Comparison of ENCODE assay signal across 26 mouse cellular contexts in genomic region chr9:67614068-67614727, GRCm38 (mm10). TPM values are rescaled to one million over a fixed set of nuclear protein-coding genes. Genes with fewer than 3 reads are reported as not detected.
DNase-seq lines count a peak whose midpoint lies in the region; ATAC-seq and TF ChIP-seq lines count a peak whose summit lies in the region.
"Had no signal": no experiment of that assay in that cellular context is flagged by ENCODE, and none has a peak within 500 bp of the region (broad histone marks: within the 10 kb centered on the region; RNA-seq: fewer than 3 reads in every experiment).

No protein-coding gene starts in this region.

- no peak overlapping the region for H3K4me3 ChIP-seq in kidney, postnatal 0 days (replicated peaks; ENCODE audit: low read depth, low read length)
- no peak overlapping the region for H3K4me3 ChIP-seq in midbrain, embryonic 11.5 days (ENCODE audit: low read depth, low read length)
- no peak overlapping the region for H3K4me3 ChIP-seq in midbrain, embryonic 16.5 days (ENCODE audit: low read depth, low read length)
- H3K4me3 ChIP-seq in limb, embryonic 10.5 days: no peak overlapping the region
- H3K4me3 ChIP-seq in forebrain, embryonic 16.5 days (replicated peaks; ENCODE audit: low read length): no peak overlapping the region
- H3K4me3 ChIP-seq: embryonic facial prominence, embryonic 15.5 days; erythroblast, embryonic 14.5 days; forebrain, embryonic 10.5 days; heart, embryonic 10.5 days; hindbrain, embryonic 13.5 days had no signal

- ATAC-seq in kidney, postnatal 0 days (replicated peaks; ENCODE audit: low FRiP score, low read depth): no peak
- ATAC-seq in midbrain, embryonic 11.5 days (ENCODE audit: low FRiP score): no peak
- no peak for ATAC-seq in midbrain, embryonic 16.5 days
- ATAC-seq in forebrain, embryonic 16.5 days: no peak
- ATAC-seq: activated CD4-positive, CD25-positive, alpha-beta regulatory T cell, adult 4 months; CD4-positive, CD25-positive, alpha-beta regulatory T cell, adult 4 months; forebrain, embryonic 14.5 days; hindbrain, postnatal 0 days had no signal

- DNase-seq in adrenal gland, postnatal 10 days: peak; percentile 27
- no peak for DNase-seq in adrenal gland, adult 18-20 months (ENCODE audit: low spot score in 2 of 2)
- no peak for DNase-seq in kidney, postnatal 0 days (ENCODE audit: low spot score)
- DNase-seq in kidney, postnatal 10 days: no peak
- DNase-seq in midbrain, embryonic 11.5 days (ENCODE audit: low spot score, missing footprints): peak; percentile 19
- DNase-seq in limb, embryonic 10.5 days (ENCODE audit: low spot score): no peak
- DNase-seq: adrenal gland, adult 8-10 months; B cell, adult 2 months; cerebellum, adult 2 months; cerebellum, postnatal 10 days; gastrocnemius, postnatal 10 days; heart, adult 18-20 months; heart, postnatal 10 days; heart, postnatal 4 days had no signal

- H3K27me3 ChIP-seq in kidney, postnatal 0 days (ENCODE audit: insufficient read depth, low read length): no peaks in the 10 kb centered on the region
- H3K27me3 ChIP-seq in midbrain, embryonic 11.5 days (ENCODE audit: control insufficient read depth, insufficient read depth, low read length): no peaks in the 10 kb centered on the region
- no peaks in the 10 kb centered on the region for H3K27me3 ChIP-seq in midbrain, embryonic 16.5 days (ENCODE audit: control insufficient read depth, insufficient read depth, low read depth, low read length)
- H3K27me3 ChIP-seq in limb, embryonic 10.5 days (ENCODE audit: low read depth, poor library complexity, severe bottlenecking): no peaks in the 10 kb centered on the region
- no peaks in the 10 kb centered on the region for H3K27me3 ChIP-seq in forebrain, embryonic 16.5 days (replicated peaks; ENCODE audit: control insufficient read depth, insufficient read depth, low read length)
- H3K27me3 ChIP-seq: embryonic facial prominence, embryonic 15.5 days; hindbrain, embryonic 13.5 days had no signal

- no peaks in the 10 kb centered on the region for H3K9me3 ChIP-seq in kidney, postnatal 0 days (replicated peaks; ENCODE audit: low read length)
- H3K9me3 ChIP-seq in midbrain, embryonic 11.5 days (ENCODE audit: control insufficient read depth, low read length): no peaks in the 10 kb centered on the region
- no peaks in the 10 kb centered on the region for H3K9me3 ChIP-seq in midbrain, embryonic 16.5 days (replicated peaks; ENCODE audit: control insufficient read depth, low read length, poor library complexity, severe bottlenecking)
- no peaks in the 10 kb centered on the region for H3K9me3 ChIP-seq in limb, embryonic 10.5 days (replicated peaks)
- H3K9me3 ChIP-seq in forebrain, embryonic 16.5 days (ENCODE audit: control insufficient read depth, low read length): no peaks in the 10 kb centered on the region
- H3K9me3 ChIP-seq: embryonic facial prominence, embryonic 15.5 days; forebrain, embryonic 10.5 days; heart, embryonic 10.5 days; hindbrain, embryonic 13.5 days had no signal

- H3K36me3 ChIP-seq in kidney, postnatal 0 days (ENCODE audit: insufficient read depth, low read length): no peaks in the 10 kb centered on the region
- H3K36me3 ChIP-seq in midbrain, embryonic 11.5 days (ENCODE audit: control insufficient read depth, insufficient read depth, low read length): no peaks in the 10 kb centered on the region
- no peaks in the 10 kb centered on the region for H3K36me3 ChIP-seq in midbrain, embryonic 16.5 days (ENCODE audit: control insufficient read depth, insufficient read depth, low read length)
- no peaks in the 10 kb centered on the region for H3K36me3 ChIP-seq in limb, embryonic 10.5 days
- no peaks in the 10 kb centered on the region for H3K36me3 ChIP-seq in forebrain, embryonic 16.5 days (ENCODE audit: control insufficient read depth, insufficient read depth)
- H3K36me3 ChIP-seq: embryonic facial prominence, embryonic 15.5 days; forebrain, embryonic 10.5 days; heart, embryonic 10.5 days; hindbrain, embryonic 13.5 days had no signal

- WGBS in kidney, postnatal 0 days: 76% methylated on average over 2 of the region's 2 CpGs
- 83% methylated on average over 2 of the region's 2 CpGs for WGBS in midbrain, embryonic 11.5 days
- WGBS in midbrain, embryonic 16.5 days: 91% methylated on average over 2 of the region's 2 CpGs
- WGBS in limb, embryonic 10.5 days: 47% methylated on average over 2 of the region's 2 CpGs
- 82% methylated on average over 2 of the region's 2 CpGs for WGBS in forebrain, embryonic 16.5 days

- H3K27ac ChIP-seq in kidney, postnatal 0 days: peak overlapping the region; percentile 25; the same call in 1 of the 2 replicates
- H3K27ac ChIP-seq in midbrain, embryonic 11.5 days (ENCODE audit: low read depth, low read length): no peak overlapping the region
- no peak overlapping the region for H3K27ac ChIP-seq in midbrain, embryonic 16.5 days (ENCODE audit: low read length)
- H3K27ac ChIP-seq in limb, embryonic 10.5 days: peak overlapping the region; percentile 57
- H3K27ac ChIP-seq in forebrain, embryonic 16.5 days (ENCODE audit: low read length): no peak overlapping the region
- H3K27ac ChIP-seq: embryonic facial prominence, embryonic 15.5 days; heart, embryonic 10.5 days; hindbrain, embryonic 13.5 days; hindbrain, postnatal 0 days had no signal

- 0 out of 2 replicates have a peak, but pooled peaks cover 3% of the 10 kb centered on the region for H3K4me1 ChIP-seq in kidney, postnatal 0 days (replicated peaks; ENCODE audit: insufficient read depth, low read length)
- H3K4me1 ChIP-seq in midbrain, embryonic 11.5 days (ENCODE audit: control insufficient read depth, insufficient read depth, low read length): no peaks in the 10 kb centered on the region; the same call in 1 of the 2 replicates
- peaks cover 5% of the 10 kb centered on the region; the same call in 1 of the 2 replicates for H3K4me1 ChIP-seq in midbrain, embryonic 16.5 days (ENCODE audit: control insufficient read depth, insufficient read depth, low read length)
- peaks cover 85% of the 10 kb centered on the region for H3K4me1 ChIP-seq in limb, embryonic 10.5 days
- peaks cover 2% of the 10 kb centered on the region; the same call in 1 of the 2 replicates for H3K4me1 ChIP-seq in forebrain, embryonic 16.5 days (replicated peaks; ENCODE audit: control insufficient read depth, insufficient read depth, low read length)

- no peak overlapping the region for H3K9ac ChIP-seq in kidney, postnatal 0 days (ENCODE audit: low read depth, low read length)
- no peak overlapping the region for H3K9ac ChIP-seq in midbrain, embryonic 11.5 days (ENCODE audit: low read length)
- H3K9ac ChIP-seq in midbrain, embryonic 16.5 days (ENCODE audit: low read depth, low read length): no peak overlapping the region
- H3K9ac ChIP-seq in forebrain, embryonic 16.5 days (replicated peaks; ENCODE audit: low read depth, low read length): no peak overlapping the region
- H3K9ac ChIP-seq: embryonic facial prominence, embryonic 15.5 days; hindbrain, embryonic 13.5 days had no signal

- H3K4me2 ChIP-seq in kidney, postnatal 0 days (ENCODE audit: low read length): no peak overlapping the region
- no peak overlapping the region for H3K4me2 ChIP-seq in midbrain, embryonic 11.5 days
- no peak overlapping the region for H3K4me2 ChIP-seq in midbrain, embryonic 16.5 days (ENCODE audit: low read length)
- H3K4me2 ChIP-seq in forebrain, embryonic 16.5 days (ENCODE audit: low read length): no peak overlapping the region
- H3K4me2 ChIP-seq: embryonic facial prominence, embryonic 15.5 days; hindbrain, embryonic 13.5 days had no signal

- TF ChIP-seq CTCF in kidney, postnatal 0 days (IDR thresholded peaks at IDR 0.05; ENCODE audit: low read depth): no peak

RNA-seq across cellular contexts. Expression of gene Tln2, which starts 54.7 kb away (rescaled TPM):
- 10 to 100 TPM; 22.6 to 40.1 TPM for total RNA-seq in adrenal gland, postnatal 10 days (2021)
- 10 to 100 TPM; 24.6 to 27.5 TPM for total RNA-seq in adrenal gland, adult 18-20 months (2021)
- 24.8 and 25.6 TPM in 2 replicates for polyA plus RNA-seq in kidney, postnatal 0 days (2015; fragmentation: Nextera tagmentation; extraction: Ambion mirVana)
- polyA plus RNA-seq in midbrain, embryonic 11.5 days (2014; fragmentation: Nextera tagmentation; extraction: Ambion mirVana): 16.8 and 17.9 TPM in 2 replicates
- 24.8 and 26.7 TPM in 2 replicates for polyA plus RNA-seq in midbrain, embryonic 16.5 days (2015; fragmentation: Nextera tagmentation; extraction: Ambion mirVana)
- polyA plus RNA-seq in limb, embryonic 10.5 days (2016; fragmentation: Nextera tagmentation; extraction: Ambion mirVana): 40.2 and 41.5 TPM in 2 replicates
- 15.7 and 19.6 TPM in 2 replicates for polyA plus RNA-seq in forebrain, embryonic 16.5 days (2015; fragmentation: Nextera tagmentation; extraction: Ambion mirVana)
- total RNA-seq: MEL had no signal

Comparison
In these comparisons a context has a peak if more than half of its experiments do, and no peak if none do; other contexts are left out.
1. DNase-seq: peak in adrenal gland, postnatal 10 days (single experiment) and midbrain, embryonic 11.5 days (single experiment); none in adrenal gland, adult 18-20 months (0 of 2), kidney, postnatal 0 days (single experiment), kidney, postnatal 10 days (single experiment) and limb, embryonic 10.5 days (single experiment).
2. H3K27ac ChIP-seq: peak in kidney, postnatal 0 days (single experiment) and limb, embryonic 10.5 days (single experiment); none in midbrain, embryonic 11.5 days (single experiment), midbrain, embryonic 16.5 days (single experiment) and forebrain, embryonic 16.5 days (single experiment).